Mouse (Mus musculus): ENCODE data around the gene Ctns. TPM values are rescaled to one million over a fixed set of nuclear protein-coding genes. Genes with fewer than 3 reads are reported as not detected.

Ctns gene
- polyA plus RNA-seq, 1 experiment from 2014 or later = 17.0 TPM

DNA sequence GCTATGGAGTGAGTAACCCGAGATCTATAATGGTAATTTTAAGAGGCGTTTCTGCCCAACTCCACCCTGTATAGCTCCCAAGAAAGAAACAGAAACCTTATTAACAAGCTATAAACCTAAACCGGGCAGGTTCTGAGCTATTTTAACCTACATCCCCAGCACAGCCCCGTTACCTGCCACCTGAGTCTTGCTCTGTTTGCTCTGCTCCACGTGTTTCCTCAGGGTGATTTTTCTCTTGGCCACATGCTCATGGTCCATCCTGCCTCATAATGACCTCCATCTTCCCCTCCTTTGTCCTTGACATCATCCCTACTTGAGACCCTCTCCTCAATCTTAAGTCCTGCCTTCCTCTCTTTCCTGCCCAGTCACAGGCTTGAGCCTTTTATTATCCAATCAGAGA, 64.6 kb downstream of the Ctns start:
- Histone ChIP-seq H3K4me3 (0 out of 2 replicates have a peak overlapping the region, but pooled peaks have one; percentile 4), H3K9ac (no peak overlapping the region), H3K36me3 (ENCODE audit: poor library complexity, severe bottlenecking) (peaks cover 43% of the 10 kb centered on the region), H3K27me3 (no peaks in the 10 kb centered on the region), H3K9me3 (replicated peaks) (no peaks in the 10 kb centered on the region), H3K4me2 (peak overlapping the region; percentile 36), H3K27ac (no peak overlapping the region), H3K4me1 (peaks cover 38% of the 10 kb centered on the region)
- WGBS = 93% methylated on average over 5 of the region's 5 CpGs
- ATAC-seq = no peak

Other genes with a start within 250 kb of the Ctns start
- 0.40 and 0.47 TPM in 2 replicates for gene Atp2a3, start 237.9 kb downstream of the Ctns start, polyA plus RNA-seq (2015; fragmentation: Nextera tagmentation; extraction: Ambion mirVana)
- 0.25 and 0.46 TPM in 2 replicates for gene P2rx1, start 199.9 kb downstream of the Ctns start, polyA plus RNA-seq (2015; fragmentation: Nextera tagmentation; extraction: Ambion mirVana)
- 10.3 and 11.8 TPM in 2 replicates for gene Camkk1, start 180.0 kb downstream of the Ctns start, polyA plus RNA-seq (2015; fragmentation: Nextera tagmentation; extraction: Ambion mirVana)
- gene Ncbp3, start 151.3 kb downstream of the Ctns start, polyA plus RNA-seq (2015; fragmentation: Nextera tagmentation; extraction: Ambion mirVana) = 12.8 and 13.4 TPM in 2 replicates
- gene Itgae, start 108.5 kb downstream of the Ctns start, polyA plus RNA-seq (2015; fragmentation: Nextera tagmentation; extraction: Ambion mirVana) = 0.27 and 0.29 TPM in 2 replicates
- gene Haspin, start 60.7 kb downstream of the Ctns start, polyA plus RNA-seq (2015; fragmentation: Nextera tagmentation; extraction: Ambion mirVana) = 13.0 and 13.1 TPM in 2 replicates
- 0.26 and 0.30 TPM in 2 replicates for gene P2rx5, start 38.6 kb downstream of the Ctns start, polyA plus RNA-seq (2015; fragmentation: Nextera tagmentation; extraction: Ambion mirVana)
- 133 and 136 TPM in 2 replicates for gene Emc6, start 22.0 kb downstream of the Ctns start, polyA plus RNA-seq (2015; fragmentation: Nextera tagmentation; extraction: Ambion mirVana)
- gene Tax1bp3, start 22.0 kb downstream of the Ctns start, polyA plus RNA-seq (2015; fragmentation: Nextera tagmentation; extraction: Ambion mirVana) = 174 and 181 TPM in 2 replicates
- gene Shpk, start 418 bp upstream of the Ctns start, polyA plus RNA-seq (2015; fragmentation: Nextera tagmentation; extraction: Ambion mirVana) = 1.2 TPM in 2 replicates
- not detected in 2 replicates for gene Trpv1, start 35.2 kb upstream of the Ctns start, polyA plus RNA-seq (2015; fragmentation: Nextera tagmentation; extraction: Ambion mirVana)
- gene Trpv3, start 68.3 kb upstream of the Ctns start, polyA plus RNA-seq (2015; fragmentation: Nextera tagmentation; extraction: Ambion mirVana) = 0.04 TPM in 2 replicates
- not detected in 2 replicates for gene Aspa, start 130.6 kb upstream of the Ctns start, polyA plus RNA-seq (2015; fragmentation: Nextera tagmentation; extraction: Ambion mirVana)
- not detected in 2 replicates for gene Gm49340, start 130.7 kb upstream of the Ctns start, polyA plus RNA-seq (2015; fragmentation: Nextera tagmentation; extraction: Ambion mirVana)
- gene Spata22, start 130.7 kb upstream of the Ctns start, polyA plus RNA-seq (2015; fragmentation: Nextera tagmentation; extraction: Ambion mirVana) = not detected in 2 replicates
- gene Olfr20, start 151.7 kb upstream of the Ctns start, polyA plus RNA-seq (2015; fragmentation: Nextera tagmentation; extraction: Ambion mirVana) = not detected in 2 replicates
- not detected in 2 replicates for gene Olfr376, start 172.2 kb upstream of the Ctns start, polyA plus RNA-seq (2015; fragmentation: Nextera tagmentation; extraction: Ambion mirVana)
- gene Olfr1, start 200.6 kb upstream of the Ctns start, polyA plus RNA-seq (2015; fragmentation: Nextera tagmentation; extraction: Ambion mirVana) = not detected in 2 replicates
- not detected in 2 replicates for gene Olfr378, start 229.4 kb upstream of the Ctns start, polyA plus RNA-seq (2015; fragmentation: Nextera tagmentation; extraction: Ambion mirVana)

Data from forebrain, embryonic 13.5 days (tissue).